Mouse (Mus musculus): ENCODE measurements around the gene Vsig10. TPM values are rescaled to one million over a fixed set of nuclear protein-coding genes. Genes with fewer than 3 reads are reported as not detected.

Gene Vsig10
- total RNA-seq (2021): 1 to 10 TPM; 2.0 to 2.2 TPM

- DNase-seq (ENCODE audit: extremely low spot score in 1 of 2, low spot score in 2 of 2): peak; percentile 15 to 81
- intact Hi-C loops (cut with DNase I): no loop called here
Measured at GRCm38 (mm10) chr5:117318741-117319629, at the start of gene Vsig10. Gene Vsig10, plus strand, starts transcription at chr5:117319083.

- intact Hi-C loops (cut with DNase I): no loop called here
- no peak for DNase-seq (ENCODE audit: extremely low spot score in 1 of 2, low spot score in 2 of 2)
Measured at GRCm38 (mm10) chr5:117269395-117269794, 49.5 kb upstream of the Vsig10 start.

- peak; percentile 53 to 60 for DNase-seq (ENCODE audit: extremely low spot score in 1 of 2, low spot score in 2 of 2)
- intact Hi-C loops (cut with DNase I): loop anchor here (5.0 kb wide), 1 partner anchor 155 kb away; the partner anchor contains the start of gene Suds3
Measured at GRCm38 (mm10) chr5:117271945-117272344, 46.9 kb upstream of the Vsig10 start.

GRCm38 (mm10) chr5:117274817-117275216, 44.1 kb upstream of the Vsig10 start:
- no peak for DNase-seq (ENCODE audit: extremely low spot score in 1 of 2, low spot score in 2 of 2)
- intact Hi-C loops (cut with DNase I): loop anchor here (5.0 kb wide), 1 partner anchor 158 kb away; the partner anchor contains the start of gene Suds3

GRCm38 (mm10) chr5:117277784-117278183, 41.1 kb upstream of the Vsig10 start:
- no peak for DNase-seq (ENCODE audit: extremely low spot score in 1 of 2, low spot score in 2 of 2)
- intact Hi-C loops (cut with DNase I): no loop called here

- intact Hi-C loops (cut with DNase I): no loop called here
- no peak for DNase-seq (ENCODE audit: extremely low spot score in 1 of 2, low spot score in 2 of 2)
Measured at GRCm38 (mm10) chr5:117278809-117279668, 39.8 kb upstream of the Vsig10 start.

- no peak for DNase-seq (ENCODE audit: extremely low spot score in 1 of 2, low spot score in 2 of 2)
- intact Hi-C loops (cut with DNase I): no loop called here
Measured at GRCm38 (mm10) chr5:117279669-117280050, 39.2 kb upstream of the Vsig10 start.

GRCm38 (mm10) chr5:117281536-117281935, 37.3 kb upstream of the Vsig10 start:
- intact Hi-C loops (cut with DNase I): no loop called here
- no peak for DNase-seq (ENCODE audit: extremely low spot score in 1 of 2, low spot score in 2 of 2)

GRCm38 (mm10) chr5:117282360-117282759, 36.5 kb upstream of the Vsig10 start:
- DNase-seq (ENCODE audit: extremely low spot score in 1 of 2, low spot score in 2 of 2): no peak
- intact Hi-C loops (cut with DNase I): no loop called here

- no peak for DNase-seq (ENCODE audit: extremely low spot score in 1 of 2, low spot score in 2 of 2)
- intact Hi-C loops (cut with DNase I): no loop called here
Measured at GRCm38 (mm10) chr5:117284029-117284428, 34.9 kb upstream of the Vsig10 start.

DNA sequence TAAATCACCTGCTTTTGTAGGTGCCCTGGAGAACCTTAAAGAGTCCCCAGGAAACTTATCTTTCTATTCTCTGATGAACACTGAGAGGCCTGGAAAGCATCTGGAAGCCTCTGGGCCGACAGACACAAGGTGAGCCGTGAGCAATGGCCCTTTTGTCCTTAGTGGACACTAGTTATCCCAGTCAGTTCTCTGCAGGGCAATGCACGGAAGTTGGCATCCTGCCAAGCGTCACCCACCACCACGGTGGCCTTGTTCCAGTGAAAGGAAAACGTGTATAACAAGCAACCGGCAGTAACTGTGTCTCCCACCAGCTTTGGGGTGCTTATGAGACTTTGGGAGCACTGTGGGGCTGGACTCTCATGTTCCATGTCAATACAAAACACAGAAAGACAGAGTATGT, 34.2 kb upstream of the Vsig10 start:
- DNase-seq (ENCODE audit: extremely low spot score in 1 of 2, low spot score in 2 of 2): no peak
- intact Hi-C loops (cut with DNase I): no loop called here

DNA sequence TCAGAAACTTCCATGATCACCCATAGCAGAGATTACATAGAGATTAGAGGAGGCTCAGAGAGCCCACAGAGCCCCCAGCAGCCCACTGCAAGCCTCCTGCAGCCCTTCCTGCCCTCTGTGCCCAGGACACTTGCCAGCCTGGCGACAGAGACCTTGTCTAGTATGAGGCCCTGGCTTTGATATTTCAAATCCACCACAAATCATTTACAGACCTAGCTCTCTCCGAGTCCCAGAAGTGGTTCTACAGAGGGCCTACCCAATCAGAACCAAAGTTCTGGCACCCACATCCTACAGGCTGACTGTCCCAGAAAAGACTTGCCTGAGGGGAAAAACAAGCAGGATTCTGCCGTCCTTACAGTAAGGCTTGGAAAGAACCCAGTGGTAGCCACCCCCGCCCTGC, 33.6 kb upstream of the Vsig10 start:
- DNase-seq (ENCODE audit: extremely low spot score in 1 of 2, low spot score in 2 of 2): no peak
- intact Hi-C loops (cut with DNase I): no loop called here

- intact Hi-C loops (cut with DNase I): no loop called here
- DNase-seq (ENCODE audit: extremely low spot score in 1 of 2, low spot score in 2 of 2): no peak
Measured at GRCm38 (mm10) chr5:117286286-117286685, 32.6 kb upstream of the Vsig10 start.

DNA sequence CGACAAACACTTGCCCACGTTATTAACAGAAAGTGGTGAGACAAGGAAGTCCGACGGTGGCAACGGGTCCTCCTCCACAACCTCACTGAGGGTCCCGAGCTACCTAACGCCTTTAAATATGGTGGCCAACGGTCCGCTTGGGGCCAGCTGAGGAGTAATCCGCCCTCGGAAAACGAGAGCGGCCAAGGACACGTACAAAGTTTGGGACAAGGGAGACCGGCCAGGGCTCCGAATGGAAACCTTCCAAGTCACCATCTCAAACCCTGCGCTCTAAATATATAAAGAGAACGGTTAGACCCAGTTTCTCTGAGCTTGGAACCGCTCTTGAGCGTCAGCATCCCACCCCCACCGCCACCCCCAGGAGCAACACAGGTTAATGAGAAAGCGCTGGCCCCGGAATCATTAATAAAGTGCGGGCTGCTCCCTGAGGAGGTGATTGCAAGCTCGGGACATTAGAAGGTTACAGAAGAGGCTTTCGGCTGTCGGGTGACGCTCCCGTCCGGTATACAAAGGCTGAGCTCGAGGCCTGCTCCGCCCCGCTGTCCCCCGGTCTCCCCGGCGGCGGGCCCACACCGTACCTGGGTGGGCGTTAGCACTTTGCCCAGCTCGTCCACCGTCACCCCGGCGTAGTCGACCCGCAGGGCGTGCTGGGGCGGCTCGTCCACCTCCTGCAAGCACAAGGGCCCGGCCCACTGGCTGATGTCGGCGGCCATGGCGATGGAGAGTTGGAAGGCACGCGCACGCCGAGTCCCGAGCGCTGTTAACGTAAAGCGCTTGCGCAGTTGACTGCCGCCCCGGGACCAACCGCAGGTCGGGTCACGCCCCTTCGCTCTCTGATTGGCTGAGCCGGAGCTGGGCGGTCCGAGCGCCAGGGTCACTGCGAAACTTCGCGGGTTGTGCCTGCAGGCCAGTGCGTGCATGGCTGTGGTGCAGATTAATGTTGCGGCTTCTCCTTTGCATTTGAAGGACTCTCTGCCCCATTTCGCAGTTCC, 31.8 kb upstream of the Vsig10 start, which contains the start of gene Pebp1:
Gene Pebp1 (minus strand): TSS at position 795 of the 992 bp plus-strand sequence.
- intact Hi-C loops (cut with DNase I): no loop called here
- peak; percentile 93 to 98 for DNase-seq (ENCODE audit: extremely low spot score in 1 of 2, low spot score in 2 of 2)

GRCm38 (mm10) chr5:117289646-117290045, 29.2 kb upstream of the Vsig10 start:
- no peak for DNase-seq (ENCODE audit: extremely low spot score in 1 of 2, low spot score in 2 of 2)
- intact Hi-C loops (cut with DNase I): no loop called here

- intact Hi-C loops (cut with DNase I): no loop called here
- no peak for DNase-seq (ENCODE audit: extremely low spot score in 1 of 2, low spot score in 2 of 2)
Measured at GRCm38 (mm10) chr5:117290081-117290480, 28.8 kb upstream of the Vsig10 start.

GRCm38 (mm10) chr5:117291312-117291711, 27.6 kb upstream of the Vsig10 start:
- intact Hi-C loops (cut with DNase I): no loop called here
- no peak for DNase-seq (ENCODE audit: extremely low spot score in 1 of 2, low spot score in 2 of 2)

DNA sequence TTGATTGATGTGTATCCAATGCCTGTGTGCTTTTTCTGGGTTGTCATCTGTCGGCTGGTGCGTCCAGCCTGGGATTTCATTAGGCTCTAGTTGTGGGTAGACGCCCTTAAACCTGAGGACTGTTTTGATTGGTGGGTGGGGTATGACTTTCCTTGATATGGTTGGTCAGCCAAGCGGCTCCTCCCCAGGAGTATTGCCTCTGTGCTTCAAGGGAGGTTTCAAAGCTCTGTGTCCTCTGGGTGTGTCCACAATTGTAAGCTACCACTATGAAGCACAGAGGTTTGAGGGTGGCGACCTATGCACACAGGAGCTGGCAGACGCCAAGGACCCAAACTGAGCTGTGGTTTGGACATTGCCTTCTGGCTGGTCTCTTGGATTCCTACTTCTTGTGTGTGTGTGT, 26.3 kb upstream of the Vsig10 start:
- intact Hi-C loops (cut with DNase I): no loop called here

More for the DNA sequence above, 26.3 kb upstream of the Vsig10 start:
- DNase-seq (ENCODE audit: extremely low spot score in 1 of 2, low spot score in 2 of 2): no peak
